Mouse (Mus musculus): ENCODE results near the gene Lin7a. TPM values are rescaled to one million over a fixed set of nuclear protein-coding genes. Genes with fewer than 3 reads are reported as not detected.

The Lin7a gene
- polyA plus RNA-seq, 1 experiment from 2014 or later, result 8.1 TPM

- WGBS, result 84% methylated on average over 4 of the region's 4 CpGs
- Histone ChIP-seq H3K4me1 (ENCODE audit: control insufficient read depth, insufficient read depth, low read length) (no peaks in the 10 kb centered on the region), H3K4me3 (ENCODE audit: low read depth, low read length) (no peak overlapping the region), H3K27me3 (ENCODE audit: control insufficient read depth, insufficient read depth, low read length) (no peaks in the 10 kb centered on the region), H3K4me2 (replicated peaks; ENCODE audit: low read depth, low read length) (no peak overlapping the region), H3K36me3 (ENCODE audit: control insufficient read depth, insufficient read depth, low read length) (no peaks in the 10 kb centered on the region), H3K27ac (ENCODE audit: low read length) (no peak overlapping the region), H3K9ac (replicated peaks; ENCODE audit: low read depth, low read length) (no peak overlapping the region), H3K9me3 (ENCODE audit: control insufficient read depth, low read depth, low read length) (no peaks in the 10 kb centered on the region)
- ATAC-seq (ENCODE audit: insufficient number of reproducible peaks, insufficient read depth, low FRiP score, low read depth), result no peak
These were observed 37.7 kb upstream of the Lin7a start for GRCm38 (mm10) chr10:107233825-107234224.

GRCm38 (mm10) chr10:107234421-107235400 is 36.8 kb upstream of the Lin7a start:
- no peak for ATAC-seq (ENCODE audit: insufficient number of reproducible peaks, insufficient read depth, low FRiP score, low read depth)
- no peak overlapping the region for H3K27ac ChIP-seq (ENCODE audit: low read length)
- H3K4me3 ChIP-seq (ENCODE audit: low read depth, low read length), result no peak overlapping the region
- H3K9ac ChIP-seq (replicated peaks; ENCODE audit: low read depth, low read length), result no peak overlapping the region
- H3K4me2 ChIP-seq (replicated peaks; ENCODE audit: low read depth, low read length), result no peak overlapping the region
- no peaks in the 10 kb centered on the region for H3K36me3 ChIP-seq (ENCODE audit: control insufficient read depth, insufficient read depth, low read length)
- WGBS, result 83% methylated on average over 7 of the region's 7 CpGs
- H3K4me1 ChIP-seq (ENCODE audit: control insufficient read depth, insufficient read depth, low read length), result no peaks in the 10 kb centered on the region
- no peaks in the 10 kb centered on the region for H3K9me3 ChIP-seq (ENCODE audit: control insufficient read depth, low read depth, low read length)
- H3K27me3 ChIP-seq (ENCODE audit: control insufficient read depth, insufficient read depth, low read length), result no peaks in the 10 kb centered on the region

- Histone ChIP-seq H3K9me3 (ENCODE audit: control insufficient read depth, low read depth, low read length) (no peaks in the 10 kb centered on the region), H3K27me3 (ENCODE audit: control insufficient read depth, insufficient read depth, low read length) (no peaks in the 10 kb centered on the region), H3K27ac (ENCODE audit: low read length) (no peak overlapping the region), H3K4me3 (ENCODE audit: low read depth, low read length) (no peak overlapping the region), H3K9ac (replicated peaks; ENCODE audit: low read depth, low read length) (no peak overlapping the region), H3K4me1 (ENCODE audit: control insufficient read depth, insufficient read depth, low read length) (no peaks in the 10 kb centered on the region), H3K4me2 (replicated peaks; ENCODE audit: low read depth, low read length) (no peak overlapping the region), H3K36me3 (ENCODE audit: control insufficient read depth, insufficient read depth, low read length) (no peaks in the 10 kb centered on the region)
- no peak for ATAC-seq (ENCODE audit: insufficient number of reproducible peaks, insufficient read depth, low FRiP score, low read depth)
- 79% methylated on average over 3 of the region's 3 CpGs for WGBS
These were observed 36.0 kb upstream of the Lin7a start for GRCm38 (mm10) chr10:107235496-107235895.

GRCm38 (mm10) chr10:107236211-107236610 is 35.3 kb upstream of the Lin7a start:
- WGBS, result 75% methylated on average over 4 of the region's 4 CpGs
- Histone ChIP-seq H3K4me2 (replicated peaks; ENCODE audit: low read depth, low read length) (no peak overlapping the region), H3K36me3 (ENCODE audit: control insufficient read depth, insufficient read depth, low read length) (no peaks in the 10 kb centered on the region), H3K9ac (replicated peaks; ENCODE audit: low read depth, low read length) (no peak overlapping the region), H3K4me1 (ENCODE audit: control insufficient read depth, insufficient read depth, low read length) (no peaks in the 10 kb centered on the region), H3K9me3 (ENCODE audit: control insufficient read depth, low read depth, low read length) (no peaks in the 10 kb centered on the region), H3K27me3 (ENCODE audit: control insufficient read depth, insufficient read depth, low read length) (no peaks in the 10 kb centered on the region), H3K4me3 (ENCODE audit: low read depth, low read length) (no peak overlapping the region), H3K27ac (ENCODE audit: low read length) (no peak overlapping the region)
- no peak for ATAC-seq (ENCODE audit: insufficient number of reproducible peaks, insufficient read depth, low FRiP score, low read depth)

DNA sequence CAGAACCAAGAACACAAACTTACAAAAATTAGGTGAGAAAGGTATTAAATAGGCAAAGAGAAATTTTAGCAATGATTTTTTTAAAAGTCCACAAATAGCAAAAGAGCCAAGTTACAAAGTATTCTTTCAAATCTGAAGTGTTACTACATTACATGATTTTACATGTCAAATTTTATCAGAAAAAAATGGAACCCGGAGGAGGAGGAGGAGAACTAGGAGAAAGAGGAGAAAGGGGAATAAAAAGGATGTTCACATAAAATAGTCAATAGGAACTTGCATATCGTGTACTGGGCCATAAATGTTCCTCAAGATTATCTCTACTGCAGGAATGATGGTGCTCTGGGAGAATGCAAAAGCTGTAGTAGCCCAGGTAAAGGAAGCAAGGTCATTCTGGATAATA is 34.4 kb upstream of the Lin7a start:
- Histone ChIP-seq H3K27me3 (ENCODE audit: control insufficient read depth, insufficient read depth, low read length) (no peaks in the 10 kb centered on the region), H3K27ac (ENCODE audit: low read length) (no peak overlapping the region), H3K9me3 (ENCODE audit: control insufficient read depth, low read depth, low read length) (no peaks in the 10 kb centered on the region), H3K4me1 (ENCODE audit: control insufficient read depth, insufficient read depth, low read length) (no peaks in the 10 kb centered on the region), H3K4me3 (ENCODE audit: low read depth, low read length) (no peak overlapping the region), H3K9ac (replicated peaks; ENCODE audit: low read depth, low read length) (no peak overlapping the region), H3K4me2 (replicated peaks; ENCODE audit: low read depth, low read length) (no peak overlapping the region), H3K36me3 (ENCODE audit: control insufficient read depth, insufficient read depth, low read length) (no peaks in the 10 kb centered on the region)
- 78% methylated on average over 2 of the region's 2 CpGs for WGBS
- ATAC-seq (ENCODE audit: insufficient number of reproducible peaks, insufficient read depth, low FRiP score, low read depth), result no peak

DNA sequence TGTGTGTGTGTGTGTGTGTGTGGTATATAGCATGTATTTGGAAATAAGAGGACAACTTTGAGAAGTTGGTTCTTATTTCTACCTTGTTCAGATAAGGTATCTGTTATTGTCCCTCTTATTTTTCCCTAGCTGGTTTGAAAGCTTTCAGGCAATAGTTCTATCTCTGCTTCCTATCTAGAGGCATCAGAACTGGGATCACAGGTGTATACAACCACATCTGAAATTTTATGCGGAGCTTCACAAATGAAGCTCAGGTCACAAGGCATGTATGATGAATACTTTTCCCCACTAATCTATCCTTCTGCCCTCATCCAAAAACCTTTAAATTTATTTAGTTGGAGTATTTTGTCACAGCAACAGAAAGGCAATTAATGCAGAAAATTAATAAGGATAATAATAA is 33.8 kb upstream of the Lin7a start:
- no peak overlapping the region for H3K27ac ChIP-seq (ENCODE audit: low read length)
- no peaks in the 10 kb centered on the region for H3K9me3 ChIP-seq (ENCODE audit: control insufficient read depth, low read depth, low read length)
- no peaks in the 10 kb centered on the region for H3K36me3 ChIP-seq (ENCODE audit: control insufficient read depth, insufficient read depth, low read length)
- no peaks in the 10 kb centered on the region for H3K27me3 ChIP-seq (ENCODE audit: control insufficient read depth, insufficient read depth, low read length)
- no peak overlapping the region for H3K9ac ChIP-seq (replicated peaks; ENCODE audit: low read depth, low read length)
- no peak overlapping the region for H3K4me2 ChIP-seq (replicated peaks; ENCODE audit: low read depth, low read length)
- WGBS, result 93% methylated on average over 1 of the region's 1 CpGs
- ATAC-seq (ENCODE audit: insufficient number of reproducible peaks, insufficient read depth, low FRiP score, low read depth), result no peak
- H3K4me1 ChIP-seq (ENCODE audit: control insufficient read depth, insufficient read depth, low read length), result no peaks in the 10 kb centered on the region
- H3K4me3 ChIP-seq (ENCODE audit: low read depth, low read length), result no peak overlapping the region

DNA sequence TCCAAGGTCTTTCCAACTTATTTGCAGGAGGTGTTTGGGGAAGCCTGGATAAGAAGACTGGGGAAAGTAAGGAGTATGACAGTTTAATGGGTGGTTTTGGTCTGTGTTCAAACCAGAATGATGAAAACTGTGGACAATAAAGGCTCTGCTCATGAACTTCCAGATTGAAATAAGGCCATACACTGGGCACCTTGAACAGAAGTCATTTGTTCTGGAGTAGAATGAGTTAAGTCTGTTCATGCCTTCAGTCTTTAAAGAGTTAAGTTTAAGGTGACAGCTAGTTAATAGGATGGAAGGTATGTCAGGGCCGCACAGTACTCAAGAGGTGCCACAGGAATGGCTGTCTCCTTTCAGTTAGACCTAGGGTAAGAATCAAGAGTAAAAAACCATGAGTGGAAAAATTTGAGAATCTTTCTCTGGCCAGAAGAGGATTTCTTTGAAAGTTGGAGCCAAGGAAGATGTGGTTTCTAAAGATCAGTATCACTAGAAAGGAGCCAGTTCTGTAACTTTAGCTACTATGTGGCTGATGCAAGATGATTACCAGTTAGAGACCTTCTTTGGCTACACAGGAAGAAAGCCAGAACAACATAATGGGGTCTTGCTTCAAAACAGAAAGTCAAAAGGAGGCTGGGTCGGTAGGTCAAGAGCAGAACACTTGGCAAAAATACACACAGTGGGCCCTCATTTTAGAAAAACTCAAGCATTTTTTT is 33.2 kb upstream of the Lin7a start:
- Histone ChIP-seq H3K4me2 (replicated peaks; ENCODE audit: low read depth, low read length) (no peak overlapping the region), H3K4me1 (ENCODE audit: control insufficient read depth, insufficient read depth, low read length) (no peaks in the 10 kb centered on the region), H3K27me3 (ENCODE audit: control insufficient read depth, insufficient read depth, low read length) (no peaks in the 10 kb centered on the region), H3K36me3 (ENCODE audit: control insufficient read depth, insufficient read depth, low read length) (no peaks in the 10 kb centered on the region), H3K4me3 (ENCODE audit: low read depth, low read length) (no peak overlapping the region), H3K9ac (replicated peaks; ENCODE audit: low read depth, low read length) (no peak overlapping the region), H3K9me3 (ENCODE audit: control insufficient read depth, low read depth, low read length) (no peaks in the 10 kb centered on the region), H3K27ac (ENCODE audit: low read length) (no peak overlapping the region)
- WGBS, result 70% methylated on average over 2 of the region's 2 CpGs
- no peak for ATAC-seq (ENCODE audit: insufficient number of reproducible peaks, insufficient read depth, low FRiP score, low read depth)

GRCm38 (mm10) chr10:107238861-107239435 is 32.5 kb upstream of the Lin7a start:
- H3K9me3 ChIP-seq (ENCODE audit: control insufficient read depth, low read depth, low read length), result no peaks in the 10 kb centered on the region
- H3K4me1 ChIP-seq (ENCODE audit: control insufficient read depth, insufficient read depth, low read length), result no peaks in the 10 kb centered on the region
- no peak overlapping the region for H3K9ac ChIP-seq (replicated peaks; ENCODE audit: low read depth, low read length)
- no peak overlapping the region for H3K4me3 ChIP-seq (ENCODE audit: low read depth, low read length)
- no peaks in the 10 kb centered on the region for H3K36me3 ChIP-seq (ENCODE audit: control insufficient read depth, insufficient read depth, low read length)
- ATAC-seq (ENCODE audit: insufficient number of reproducible peaks, insufficient read depth, low FRiP score, low read depth), result no peak
- 78% methylated on average over 3 of the region's 3 CpGs for WGBS
- H3K27me3 ChIP-seq (ENCODE audit: control insufficient read depth, insufficient read depth, low read length), result no peaks in the 10 kb centered on the region
- no peak overlapping the region for H3K4me2 ChIP-seq (replicated peaks; ENCODE audit: low read depth, low read length)
- H3K27ac ChIP-seq (ENCODE audit: low read length), result no peak overlapping the region
